Mouse (Mus musculus) liver, embryonic 13.5 days (tissue): ENCODE measurements around the gene Gm9844. TPM values are rescaled to one million over a fixed set of nuclear protein-coding genes. Genes with fewer than 3 reads are reported as not detected.
A peak's percentile ranks its signal among the peaks of the same experiment; 100 is the strongest.

Experiments used
- ATAC-seq: fragments of 200-750 bp; cut with Nextera tagmentation; 2 replicates; pipeline ENCODE4 v1.8.0; 2017; ENCODE audit warnings: low read depth, mild to moderate bottlenecking, moderate number of reproducible peaks, moderate library complexity
- DNase-seq: peaks from one replicate; pipeline ENCODE4 v3.0.0; 2022
- H3K27ac ChIP-seq: fragments of 300-500 bp; sonication (generic); 2 replicates; pipeline ENCODE4 v1.5.1; 2015; ENCODE audit warnings: moderate library complexity, mild to moderate bottlenecking, inconsistent platforms
- H3K27me3 ChIP-seq: fragments of 300-500 bp; sonication (generic); 2 replicates; pipeline ENCODE4 v1.6.1; 2015; ENCODE audit warnings: mild to moderate bottlenecking, inconsistent platforms
- H3K36me3 ChIP-seq: fragments of 300-500 bp; sonication (generic); 2 replicates; pipeline ENCODE4 v1.6.1; 2015; ENCODE audit warnings: mild to moderate bottlenecking, inconsistent platforms
- H3K4me1 ChIP-seq: fragments of 300-500 bp; sonication (generic); replicated peaks from 2 replicates; pipeline ENCODE4 v1.6.1; 2015; ENCODE audit warnings: inconsistent platforms
- H3K4me2 ChIP-seq: fragments of 300-500 bp; sonication (generic); 2 replicates; pipeline ENCODE4 v1.6.1; 2015; ENCODE audit warnings: inconsistent platforms, mild to moderate bottlenecking, moderate library complexity
- H3K4me3 ChIP-seq: fragments of 300-500 bp; sonication (generic); replicated peaks from 2 replicates; pipeline ENCODE4 v1.5.1; 2015; ENCODE audit warnings: mild to moderate bottlenecking, inconsistent platforms
- H3K9ac ChIP-seq: fragments of 300-500 bp; sonication (generic); 2 replicates; pipeline ENCODE4 v1.6.1; 2015; ENCODE audit warnings: mild to moderate bottlenecking, inconsistent platforms
- H3K9me3 ChIP-seq: fragments of 300-500 bp; sonication (generic); replicated peaks from 2 replicates; pipeline ENCODE4 v1.6.1; 2016; ENCODE audit warnings: inconsistent platforms
- WGBS: fragments of 180-500 bp; shearing (Covaris S2); methylation state at CpG from one replicate; pipeline ENCODE4 v1.1.7; 2015; ENCODE audit not compliant: insufficient replicate concordance; 5-methylcytosine and 5-hydroxymethylcytosine counted together
- polyA plus RNA-seq: library from polyadenylated mRNA; unstranded; fragments of >200 nt; fragmentation: Nextera tagmentation; extraction: Ambion mirVana; gene quantifications from 2 replicates; pipeline ENCODE4 v1.2.1, GENCODE M21; 2015

Gm9844 gene
- polyA plus RNA-seq, 1 experiment from 2014 or later, result 2.5 TPM

GRCm38 (mm10) chr7:24869532-24870165 lies 7.6 kb downstream of the Gm9844 start, which contains the start of the genes Lypd4 and Dmrtc2:
TSS of gene Lypd4 (minus strand) at chr7:24869941.
TSS of gene Dmrtc2 (plus strand) at chr7:24870057.
- H3K9me3 ChIP-seq, result 0 out of 2 replicates have a peak, but pooled peaks cover 3% of the 10 kb centered on the region
- WGBS, result 49% methylated on average over 41 of the region's 41 CpGs
- no peak for DNase-seq
- H3K27ac ChIP-seq, result no peak within 1 kb of the TSS
- no peak within 1 kb of the TSS for H3K4me3 ChIP-seq
- H3K36me3 ChIP-seq, result no peaks in the 10 kb centered on the region
- H3K4me1 ChIP-seq, result peaks cover 6% of the 10 kb centered on the region; the same call in 1 of the 2 replicates
- H3K4me2 ChIP-seq, result no peak within 1 kb of the TSS
- H3K27me3 ChIP-seq, result peaks cover 68% of the 10 kb centered on the region
- no peak; the same call in 1 of the 2 replicates for ATAC-seq
- H3K9ac ChIP-seq, result no peak within 1 kb of the TSS

GRCm38 (mm10) chr7:24877588-24877987 lies 15.6 kb downstream of the Gm9844 start:
- Histone ChIP-seq H3K27me3 (peaks cover 26% of the 10 kb centered on the region), H3K9me3 (no peaks in the 10 kb centered on the region), H3K4me2 (no peak overlapping the region), H3K36me3 (no peaks in the 10 kb centered on the region), H3K4me3 (no peak overlapping the region), H3K9ac (no peak overlapping the region), H3K27ac (no peak overlapping the region), H3K4me1 (peaks cover 2% of the 10 kb centered on the region; the same call in 1 of the 2 replicates)
- 63% methylated on average over 3 of the region's 3 CpGs for WGBS
- ATAC-seq (no peak), DNase-seq (no peak)

GRCm38 (mm10) chr7:24879620-24880019 lies 17.6 kb downstream of the Gm9844 start:
- Histone ChIP-seq H3K9me3 (no peaks in the 10 kb centered on the region), H3K4me3 (no peak overlapping the region), H3K9ac (no peak overlapping the region), H3K36me3 (no peaks in the 10 kb centered on the region), H3K4me1 (peaks cover 11% of the 10 kb centered on the region), H3K27me3 (peaks cover 16% of the 10 kb centered on the region), H3K4me2 (no peak overlapping the region), H3K27ac (no peak overlapping the region)
- 70% methylated on average over 2 of the region's 2 CpGs for WGBS
- no peak for ATAC-seq
- DNase-seq, result no peak

- H3K4me3 ChIP-seq, result no peak overlapping the region
- no peaks in the 10 kb centered on the region for H3K27me3 ChIP-seq
- no peak overlapping the region for H3K9ac ChIP-seq
- peaks cover 34% of the 10 kb centered on the region for H3K4me1 ChIP-seq
- peaks cover 26% of the 10 kb centered on the region for H3K36me3 ChIP-seq
- ATAC-seq (no peak), DNase-seq (no peak)
- no peaks in the 10 kb centered on the region for H3K9me3 ChIP-seq
- 85% methylated on average over 9 of the region's 9 CpGs for WGBS
- no peak overlapping the region for H3K27ac ChIP-seq
- H3K4me2 ChIP-seq, result no peak overlapping the region
Observed at GRCm38 (mm10) chr7:24882416-24883199, 20.6 kb downstream of the Gm9844 start.

- Histone ChIP-seq H3K27ac (peak within 1 kb of the TSS; percentile 98), H3K4me1 (peaks cover 49% of the 10 kb centered on the region), H3K27me3 (no peaks in the 10 kb centered on the region), H3K9me3 (no peaks in the 10 kb centered on the region), H3K9ac (peak within 1 kb of the TSS; percentile 100), H3K36me3 (peaks cover 41% of the 10 kb centered on the region), H3K4me3 (peak within 1 kb of the TSS; percentile 100), H3K4me2 (peak within 1 kb of the TSS; percentile 94)
- WGBS, result under 1% methylated on average over 57 of the region's 57 CpGs
- peak; percentile 92 for ATAC-seq
- peak; percentile 97 for DNase-seq
Observed at GRCm38 (mm10) chr7:24883896-24884692, 22.1 kb downstream of the Gm9844 start, which contains the start of gene Rps19. TSS of gene Rps19 (plus strand) at chr7:24884371.

GRCm38 (mm10) chr7:24884693-24885291 lies 22.8 kb downstream of the Gm9844 start:
- DNase-seq, result no peak
- Histone ChIP-seq H3K9ac (peak overlapping the region; percentile 100), H3K9me3 (no peaks in the 10 kb centered on the region), H3K4me1 (peaks cover 55% of the 10 kb centered on the region), H3K36me3 (peaks cover 48% of the 10 kb centered on the region), H3K27me3 (no peaks in the 10 kb centered on the region), H3K4me3 (peak overlapping the region; percentile 100), H3K27ac (peak overlapping the region; percentile 98), H3K4me2 (peak overlapping the region; percentile 94)
- WGBS, result under 1% methylated on average over 47 of the region's 47 CpGs
- no peak for ATAC-seq

- WGBS, result 8% methylated on average over 12 of the region's 12 CpGs
- DNase-seq (no peak), ATAC-seq (no peak)
- H3K4me3 ChIP-seq, result peak overlapping the region; percentile 100
- peak overlapping the region; percentile 94 for H3K4me2 ChIP-seq
- H3K4me1 ChIP-seq, result peaks cover 56% of the 10 kb centered on the region
- no peaks in the 10 kb centered on the region for H3K27me3 ChIP-seq
- H3K9ac ChIP-seq, result peak overlapping the region; percentile 100
- H3K27ac ChIP-seq, result peak overlapping the region; percentile 98
- H3K9me3 ChIP-seq, result no peaks in the 10 kb centered on the region
- H3K36me3 ChIP-seq, result peaks cover 55% of the 10 kb centered on the region
Observed at GRCm38 (mm10) chr7:24885468-24886307, 23.7 kb downstream of the Gm9844 start.

GRCm38 (mm10) chr7:24886308-24886633 lies 24.3 kb downstream of the Gm9844 start:
- ATAC-seq (no peak), DNase-seq (no peak)
- Histone ChIP-seq H3K9me3 (no peaks in the 10 kb centered on the region), H3K9ac (peak overlapping the region; percentile 100), H3K4me2 (peak overlapping the region; percentile 94), H3K27ac (peak overlapping the region; percentile 98), H3K36me3 (peaks cover 61% of the 10 kb centered on the region), H3K4me1 (peaks cover 61% of the 10 kb centered on the region), H3K4me3 (peak overlapping the region; percentile 100), H3K27me3 (no peaks in the 10 kb centered on the region)
- 26% methylated on average over 4 of the region's 4 CpGs for WGBS

- peaks cover 65% of the 10 kb centered on the region for H3K4me1 ChIP-seq
- peaks cover 64% of the 10 kb centered on the region for H3K36me3 ChIP-seq
- H3K27ac ChIP-seq, result peak overlapping the region; percentile 98
- H3K4me3 ChIP-seq, result peak overlapping the region; percentile 100
- WGBS, result 59% methylated on average over 4 of the region's 4 CpGs
- H3K4me2 ChIP-seq, result peak overlapping the region; percentile 94
- ATAC-seq (no peak), DNase-seq (no peak)
- peak overlapping the region; percentile 100 for H3K9ac ChIP-seq
- H3K9me3 ChIP-seq, result no peaks in the 10 kb centered on the region
- no peaks in the 10 kb centered on the region for H3K27me3 ChIP-seq
Observed at GRCm38 (mm10) chr7:24887096-24887495, 25.1 kb downstream of the Gm9844 start.
